Mouse (Mus musculus): ENCODE measurements around the gene Pts. TPM values are rescaled to one million over a fixed set of nuclear protein-coding genes. Genes with fewer than 3 reads are reported as not detected.
A peak's percentile ranks its signal among the peaks of the same experiment; 100 is the strongest.

Gene Pts
- polyA plus RNA-seq (2016; fragmentation: Nextera tagmentation; extraction: Ambion mirVana), result 98.8 and 101 TPM in 2 replicates

DNA sequence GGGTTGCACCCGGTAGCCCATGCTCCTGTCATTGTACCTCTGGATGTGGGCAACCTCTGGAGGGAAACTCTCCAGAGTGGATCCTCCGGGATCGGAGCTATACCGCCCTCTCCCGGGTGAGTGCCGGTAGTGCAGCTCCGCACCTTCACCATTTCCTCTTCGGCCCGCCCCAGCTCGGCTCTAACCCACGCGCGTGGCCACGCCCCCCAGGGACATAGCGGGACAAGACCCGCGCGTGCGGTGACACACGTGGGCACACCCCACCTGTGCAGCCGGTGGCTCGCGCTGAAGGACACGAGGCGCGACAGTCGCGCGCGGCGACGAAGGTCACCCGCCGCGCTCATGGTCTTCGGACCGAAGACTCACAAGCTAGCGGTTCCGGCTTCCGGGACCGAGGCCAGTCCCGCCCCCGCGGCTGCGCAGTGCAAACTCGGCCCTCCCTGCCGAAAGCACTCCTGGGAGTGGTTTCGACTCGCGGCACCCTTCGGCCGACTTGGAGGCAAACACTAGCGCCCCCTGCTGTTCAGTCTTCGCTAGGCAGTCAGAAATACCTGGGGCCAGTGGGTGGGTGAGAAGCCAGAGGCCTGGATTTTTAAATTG lies at the start of gene Pts:
Gene Pts (minus strand): TSS at position 432 of the 600 bp plus-strand sequence.
- WGBS, result under 1% methylated on average over 54 of the region's 54 CpGs
- Histone ChIP-seq H3K27me3 (replicated peaks) (no peaks in the 10 kb centered on the region), H3K27ac (peak within 1 kb of the TSS; percentile 37; the same call in 1 of the 2 replicates), H3K4me1 (peaks cover 10% of the 10 kb centered on the region), H3K4me2 (replicated peaks) (peak within 1 kb of the TSS; percentile 62), H3K9ac (peak within 1 kb of the TSS; percentile 71), H3K36me3 (peaks cover 6% of the 10 kb centered on the region), H3K4me3 (peak within 1 kb of the TSS; percentile 82), H3K9me3 (no peaks in the 10 kb centered on the region)
- ATAC-seq (ENCODE audit: low FRiP score, low read depth), result peak; percentile 98

DNA sequence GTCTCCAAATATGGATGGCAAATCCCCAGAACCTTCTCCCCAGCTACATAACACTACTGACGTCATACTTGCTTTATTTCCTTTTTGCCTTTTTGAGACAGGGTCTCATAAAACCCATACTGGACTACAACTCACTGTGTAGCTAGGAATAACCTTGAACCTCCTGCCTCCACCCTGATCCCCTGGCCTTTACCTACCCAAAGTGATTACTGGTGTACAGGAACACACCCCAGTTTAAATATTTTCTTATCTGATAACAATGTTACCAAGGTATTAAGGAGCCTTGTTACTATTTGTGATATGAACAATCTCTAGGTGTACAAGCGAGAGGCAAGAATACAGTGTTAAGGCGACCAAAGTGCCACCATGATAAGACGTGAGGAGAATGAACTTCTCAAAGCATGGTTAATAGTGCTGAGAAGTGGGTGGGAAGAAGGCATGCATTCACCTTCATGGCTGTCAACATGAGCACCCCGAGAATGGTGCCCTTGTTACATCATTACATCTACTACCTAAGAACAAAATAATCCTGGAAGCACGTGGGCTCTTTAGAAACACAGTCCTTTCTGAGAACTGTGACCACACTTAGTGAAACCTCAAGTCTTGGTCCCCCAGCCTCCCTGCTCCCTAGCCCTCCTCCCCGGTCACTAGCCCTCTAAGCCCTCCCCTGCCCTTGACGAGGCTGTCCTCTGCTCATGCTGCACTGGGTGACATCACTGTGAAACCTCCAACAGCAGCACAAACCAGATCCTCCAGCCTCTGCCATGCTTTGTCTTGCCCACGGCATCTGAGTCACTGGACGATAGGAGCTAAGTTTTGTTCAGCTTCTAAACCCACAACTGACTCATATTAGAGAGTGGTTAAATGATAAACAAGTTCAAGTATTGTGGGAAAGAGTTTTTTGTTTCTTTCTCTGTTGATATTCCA lies 41.3 kb upstream of the Pts start:
- Histone ChIP-seq H3K9ac (no peak overlapping the region), H3K9me3 (no peaks in the 10 kb centered on the region), H3K27ac (no peak overlapping the region), H3K36me3 (no peaks in the 10 kb centered on the region), H3K4me1 (no peaks in the 10 kb centered on the region), H3K27me3 (replicated peaks) (no peaks in the 10 kb centered on the region), H3K4me2 (replicated peaks) (no peak overlapping the region), H3K4me3 (no peak overlapping the region)
- no peak for ATAC-seq (ENCODE audit: low FRiP score, low read depth)
- WGBS, result 83% methylated on average over 10 of the region's 10 CpGs

DNA sequence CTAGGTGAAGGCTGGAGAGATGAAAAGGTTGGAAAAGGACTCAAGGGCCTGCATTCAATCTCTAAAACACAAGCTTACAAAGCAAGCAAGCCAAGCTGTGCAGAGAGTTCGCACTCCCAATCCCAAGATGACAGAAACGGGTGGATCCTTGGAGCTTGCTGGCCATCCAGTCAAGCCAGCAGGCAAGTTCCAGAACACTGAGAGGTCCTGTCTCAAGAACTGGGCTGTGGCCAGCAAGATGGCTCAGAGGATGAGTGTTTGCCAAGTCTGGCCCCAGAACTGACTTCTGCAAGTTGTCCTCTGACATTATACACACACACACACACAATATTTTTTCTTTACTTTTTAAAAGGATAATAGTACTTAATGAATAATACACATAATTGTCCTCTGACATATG lies 39.4 kb upstream of the Pts start:
- no peaks in the 10 kb centered on the region for H3K27me3 ChIP-seq (replicated peaks)
- no peaks in the 10 kb centered on the region for H3K9me3 ChIP-seq
- no peaks in the 10 kb centered on the region for H3K36me3 ChIP-seq
- 91% methylated on average over 2 of the region's 2 CpGs for WGBS
- H3K4me3 ChIP-seq, result no peak overlapping the region
- no peak overlapping the region for H3K9ac ChIP-seq
- H3K4me2 ChIP-seq (replicated peaks), result no peak overlapping the region
- no peaks in the 10 kb centered on the region for H3K4me1 ChIP-seq
- H3K27ac ChIP-seq, result no peak overlapping the region
- ATAC-seq (ENCODE audit: low FRiP score, low read depth), result no peak

DNA sequence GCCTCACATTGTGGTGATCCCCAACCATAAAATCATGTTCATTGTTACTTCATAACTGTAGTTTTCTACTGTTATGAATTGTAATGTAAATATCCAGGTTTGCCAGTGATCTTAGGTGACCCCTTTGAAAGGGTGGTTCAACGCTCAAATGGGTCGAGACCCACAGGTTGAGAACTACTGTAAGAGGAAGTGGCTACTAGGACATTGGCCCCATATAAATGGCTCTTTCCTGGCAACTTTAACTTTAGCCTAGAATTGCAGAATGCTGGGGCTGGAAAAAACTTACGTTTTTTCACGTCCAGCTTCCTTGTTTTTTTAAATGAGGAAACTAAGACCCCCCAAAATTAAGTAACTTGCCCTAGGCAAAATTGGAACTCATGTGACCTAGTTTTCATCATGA lies 38.8 kb upstream of the Pts start:
- Histone ChIP-seq H3K4me3 (no peak overlapping the region), H3K27ac (no peak overlapping the region), H3K9ac (no peak overlapping the region), H3K4me1 (no peaks in the 10 kb centered on the region), H3K4me2 (replicated peaks) (no peak overlapping the region), H3K9me3 (no peaks in the 10 kb centered on the region), H3K27me3 (replicated peaks) (no peaks in the 10 kb centered on the region), H3K36me3 (no peaks in the 10 kb centered on the region)
- 93% methylated on average over 4 of the region's 4 CpGs for WGBS
- no peak for ATAC-seq (ENCODE audit: low FRiP score, low read depth)

DNA sequence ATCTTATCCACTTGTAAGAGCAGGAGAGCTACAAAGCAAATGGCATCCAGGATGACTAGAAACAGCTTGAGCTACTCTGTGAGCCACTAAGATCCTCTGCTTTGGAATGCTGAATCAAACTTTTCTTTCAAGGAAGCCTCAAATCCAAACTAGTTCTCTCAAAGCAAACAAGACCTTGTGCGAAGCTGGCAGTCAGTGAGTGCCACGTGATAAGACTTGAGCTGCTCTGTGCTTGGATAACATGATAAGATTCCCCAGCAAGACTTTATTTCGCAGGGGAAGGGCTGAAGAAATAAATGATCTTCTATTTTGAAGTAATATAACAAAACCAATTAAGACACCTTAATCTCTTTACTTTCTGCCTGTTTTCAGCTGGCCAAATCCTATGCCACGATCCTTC lies 37.4 kb upstream of the Pts start:
- Histone ChIP-seq H3K4me3 (no peak overlapping the region), H3K4me2 (replicated peaks) (no peak overlapping the region)

DNA sequence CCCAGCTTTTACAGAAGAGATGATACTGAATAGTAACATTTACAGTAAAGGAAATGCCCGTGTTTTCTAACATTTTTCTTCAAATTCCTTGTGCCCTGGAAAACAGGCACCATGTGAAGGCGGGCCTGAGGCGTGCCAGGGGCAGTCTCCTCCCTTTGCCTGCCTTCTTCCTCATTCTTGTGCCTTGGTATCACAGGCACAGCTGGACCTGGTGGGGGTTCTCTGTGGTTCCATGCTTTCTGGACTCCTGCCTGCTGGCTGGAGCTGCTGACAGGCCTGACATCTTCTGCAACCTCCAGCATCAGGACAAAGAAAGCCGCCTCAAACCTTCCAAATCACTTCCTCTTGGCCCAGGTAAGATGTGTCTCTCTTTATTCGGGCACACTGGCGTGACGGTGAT lies 36.6 kb upstream of the Pts start:
- no peaks in the 10 kb centered on the region for H3K36me3 ChIP-seq
- ATAC-seq (ENCODE audit: low FRiP score, low read depth), result no peak
- H3K4me2 ChIP-seq (replicated peaks), result no peak overlapping the region
- no peak overlapping the region for H3K9ac ChIP-seq
- H3K27ac ChIP-seq, result no peak overlapping the region
- WGBS, result 81% methylated on average over 7 of the region's 7 CpGs
- no peaks in the 10 kb centered on the region for H3K9me3 ChIP-seq
- H3K4me3 ChIP-seq, result no peak overlapping the region
- H3K27me3 ChIP-seq (replicated peaks), result no peaks in the 10 kb centered on the region
- H3K4me1 ChIP-seq, result no peaks in the 10 kb centered on the region

More for the DNA sequence above, 37.4 kb upstream of the Pts start:
- Histone ChIP-seq H3K27ac (no peak overlapping the region), H3K36me3 (no peaks in the 10 kb centered on the region), H3K9me3 (no peaks in the 10 kb centered on the region), H3K27me3 (replicated peaks) (no peaks in the 10 kb centered on the region), H3K9ac (no peak overlapping the region), H3K4me1 (no peaks in the 10 kb centered on the region)
- WGBS, result 89% methylated on average over 4 of the region's 4 CpGs
- no peak for ATAC-seq (ENCODE audit: low FRiP score, low read depth)

DNA sequence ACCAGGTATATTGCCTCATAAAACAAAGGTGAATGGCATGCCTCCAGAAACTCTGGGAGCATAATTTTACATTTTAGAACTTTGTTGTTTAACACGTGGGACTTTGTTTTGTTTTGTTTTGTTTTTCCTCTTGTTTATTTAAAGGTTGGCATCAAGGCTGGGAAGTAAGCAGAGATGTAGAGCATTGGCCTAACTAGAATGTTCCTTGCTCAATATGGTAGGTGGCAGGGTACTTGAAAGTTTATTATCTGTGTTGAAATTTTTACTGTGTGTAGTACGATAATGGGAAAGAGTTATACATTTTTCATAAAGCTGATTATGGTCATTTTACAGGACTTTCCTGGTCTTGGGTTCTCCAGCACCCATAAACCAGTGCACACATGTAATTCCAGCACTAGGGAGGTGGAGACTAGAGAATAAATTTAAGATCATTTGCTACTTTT lies 33.4 kb upstream of the Pts start:
- Histone ChIP-seq H3K36me3 (no peaks in the 10 kb centered on the region), H3K4me2 (replicated peaks) (no peak overlapping the region), H3K27ac (no peak overlapping the region), H3K9me3 (no peaks in the 10 kb centered on the region), H3K4me1 (no peaks in the 10 kb centered on the region), H3K4me3 (no peak overlapping the region), H3K9ac (no peak overlapping the region), H3K27me3 (replicated peaks) (no peaks in the 10 kb centered on the region)
- 82% methylated on average over 2 of the region's 2 CpGs for WGBS
- ATAC-seq (ENCODE audit: low FRiP score, low read depth), result no peak

DNA sequence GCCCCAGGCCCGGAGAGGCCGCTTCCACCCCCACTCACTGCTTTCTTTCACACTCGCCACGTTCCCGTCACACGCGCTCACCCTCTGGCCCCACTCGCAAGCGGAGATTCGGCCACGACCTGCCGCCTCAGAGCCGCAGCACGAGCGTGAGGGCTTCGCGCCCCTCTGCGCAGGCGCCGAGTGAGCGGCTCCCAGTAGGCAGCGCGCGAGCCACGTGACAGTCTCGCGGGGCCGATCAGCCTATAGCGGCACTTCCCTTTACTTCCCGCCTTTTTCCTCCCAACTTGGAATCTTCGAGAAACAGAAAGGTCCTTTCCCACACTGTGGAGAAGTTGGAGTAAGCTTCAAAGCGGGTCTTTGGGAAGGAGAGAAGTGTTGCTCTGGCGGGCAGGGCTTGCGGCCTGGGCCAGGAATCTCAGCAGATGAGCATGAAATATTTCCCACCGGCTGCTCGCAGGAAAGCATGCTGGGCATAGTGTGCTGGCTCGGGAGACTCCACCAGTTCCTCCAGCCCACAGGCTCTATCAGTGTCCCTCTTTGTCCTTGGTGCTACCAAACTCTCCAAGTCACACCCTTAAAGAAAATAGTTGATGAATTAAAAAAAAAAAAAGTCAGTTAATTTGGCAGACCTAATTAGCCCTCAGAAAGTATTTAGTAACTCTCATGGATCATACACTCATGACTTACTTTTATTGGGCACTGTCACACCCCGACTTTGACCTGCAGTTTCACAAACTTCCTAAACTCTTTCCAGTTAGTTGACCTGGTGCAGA lies 32.8 kb upstream of the Pts start, which contains the start of gene Tex12:
Gene Tex12 (minus strand): TSS at position 181 of the 773 bp plus-strand sequence.
- no peak within 1 kb of the TSS for H3K4me2 ChIP-seq (replicated peaks)
- no peak for ATAC-seq (ENCODE audit: low FRiP score, low read depth)
- H3K27ac ChIP-seq, result no peak within 1 kb of the TSS
- 88% methylated on average over 38 of the region's 38 CpGs for WGBS
- no peaks in the 10 kb centered on the region for H3K9me3 ChIP-seq
- no peaks in the 10 kb centered on the region for H3K36me3 ChIP-seq
- no peak within 1 kb of the TSS for H3K4me3 ChIP-seq
- no peaks in the 10 kb centered on the region for H3K4me1 ChIP-seq
- H3K9ac ChIP-seq, result no peak within 1 kb of the TSS
- no peaks in the 10 kb centered on the region for H3K27me3 ChIP-seq (replicated peaks)

DNA sequence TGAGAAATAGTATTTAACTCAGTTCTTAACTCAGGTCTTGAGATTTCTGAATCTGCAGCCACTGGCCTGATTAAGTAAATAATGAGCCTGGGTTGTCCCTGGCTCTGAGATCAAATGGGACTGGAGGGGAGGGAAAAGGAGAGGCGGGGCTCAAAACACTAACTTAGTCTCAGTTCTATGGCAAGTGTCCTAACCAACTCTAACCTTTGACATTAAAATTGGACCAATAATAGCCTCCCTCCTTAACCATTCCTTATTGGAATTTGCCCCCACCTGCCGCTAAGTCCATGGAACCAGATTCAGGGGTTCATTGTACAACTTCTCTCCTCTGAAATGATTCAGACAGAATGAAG lies 26.5 kb upstream of the Pts start, which contains the start of gene Bco2:
Gene Bco2 (minus strand): TSS at position 88 of the 353 bp plus-strand sequence.
- Histone ChIP-seq H3K4me3 (peak within 1 kb of the TSS; percentile 5; the same call in 1 of the 2 replicates), H3K27ac (peak within 1 kb of the TSS; percentile 38), H3K9ac (0 out of 2 replicates have a peak within 1 kb of the TSS, but pooled peaks have one; percentile 33), H3K9me3 (no peaks in the 10 kb centered on the region), H3K27me3 (replicated peaks) (no peaks in the 10 kb centered on the region), H3K4me1 (peaks cover 3% of the 10 kb centered on the region; the same call in 1 of the 2 replicates), H3K4me2 (replicated peaks) (peak within 1 kb of the TSS; percentile 53), H3K36me3 (no peaks in the 10 kb centered on the region)
- 13% methylated on average over 2 of the region's 2 CpGs for WGBS
- ATAC-seq (ENCODE audit: low FRiP score, low read depth), result peak; percentile 44; the same call in 1 of the 2 replicates

DNA sequence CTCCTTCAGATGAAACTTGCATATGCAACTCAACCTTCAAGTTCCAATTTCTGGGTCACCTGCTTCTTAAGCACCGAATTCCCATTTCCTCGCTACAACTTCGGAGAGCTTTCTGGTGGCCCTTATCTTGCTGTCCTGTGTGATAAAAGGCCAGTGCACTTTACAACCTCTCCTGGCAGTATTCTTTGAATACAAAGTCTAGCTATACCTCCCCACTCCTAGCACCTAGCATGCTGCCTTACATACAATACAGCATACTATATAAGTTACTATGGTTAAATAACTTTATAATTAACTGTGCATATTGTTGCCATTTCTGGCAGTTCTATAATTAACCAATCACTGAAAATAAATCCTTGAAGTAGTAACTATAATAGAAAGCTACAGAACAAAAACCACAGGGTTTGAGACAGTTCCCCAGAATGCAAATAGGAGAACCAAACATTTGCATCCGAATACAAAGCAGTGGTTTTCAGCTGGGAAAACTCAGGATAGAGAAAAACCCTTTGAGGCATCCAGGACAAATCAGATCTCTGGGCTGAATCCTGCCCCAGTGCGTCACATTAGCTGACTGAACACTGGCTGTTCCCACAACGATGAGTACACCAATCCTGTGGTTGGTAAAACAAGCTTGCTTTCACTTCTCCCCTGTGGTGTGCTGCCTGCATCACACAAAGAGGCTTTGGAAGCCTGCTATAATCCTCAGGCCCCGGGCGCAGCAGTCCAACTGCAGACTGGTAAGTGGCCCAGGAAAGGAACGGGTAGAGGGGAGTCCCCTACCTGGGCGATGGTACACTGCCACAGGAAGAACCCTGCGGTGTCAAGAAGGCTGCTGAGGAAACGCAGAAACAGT lies 25.9 kb upstream of the Pts start, which contains the start of gene Il18:
Gene Il18 (plus strand): TSS at position 587 of the 853 bp plus-strand sequence.
- H3K27ac ChIP-seq, result peak within 1 kb of the TSS; percentile 38
- H3K4me2 ChIP-seq (replicated peaks), result peak within 1 kb of the TSS; percentile 53
- 0 out of 2 replicates have a peak within 1 kb of the TSS, but pooled peaks have one; percentile 33 for H3K9ac ChIP-seq
- ATAC-seq (ENCODE audit: low FRiP score, low read depth), result peak; percentile 85
- WGBS, result 21% methylated on average over 12 of the region's 12 CpGs
- H3K27me3 ChIP-seq (replicated peaks), result no peaks in the 10 kb centered on the region
- H3K4me1 ChIP-seq, result peaks cover 3% of the 10 kb centered on the region; the same call in 1 of the 2 replicates
- H3K36me3 ChIP-seq, result no peaks in the 10 kb centered on the region
- no peaks in the 10 kb centered on the region for H3K9me3 ChIP-seq
- H3K4me3 ChIP-seq, result peak within 1 kb of the TSS; percentile 5; the same call in 1 of the 2 replicates

DNA sequence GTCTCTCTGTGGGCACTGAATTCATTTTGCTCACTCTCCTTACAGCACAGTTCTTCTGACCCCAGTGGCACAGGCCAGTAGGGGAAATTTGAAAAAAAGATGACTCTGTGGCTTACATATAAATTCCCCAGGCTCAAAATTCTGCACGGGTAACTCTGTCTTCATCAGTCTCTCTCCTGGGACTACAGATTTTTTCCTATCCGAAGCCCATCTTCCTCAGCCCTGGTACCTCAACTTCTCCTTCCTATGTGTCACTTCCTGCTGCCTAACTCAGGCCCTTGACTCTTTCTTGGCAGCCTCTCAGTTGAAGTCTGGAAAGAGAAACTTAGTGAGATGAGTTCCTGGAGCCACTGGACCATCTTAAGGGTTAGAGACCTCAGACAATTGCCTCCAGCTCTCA lies 25.0 kb upstream of the Pts start:
- no peaks in the 10 kb centered on the region for H3K9me3 ChIP-seq
- H3K27me3 ChIP-seq (replicated peaks), result no peaks in the 10 kb centered on the region
- no peak overlapping the region for H3K4me3 ChIP-seq
- H3K9ac ChIP-seq, result no peak overlapping the region
- H3K4me1 ChIP-seq, result peaks cover 3% of the 10 kb centered on the region; the same call in 1 of the 2 replicates
- no peak overlapping the region for H3K4me2 ChIP-seq (replicated peaks)
- H3K36me3 ChIP-seq, result no peaks in the 10 kb centered on the region
- no peak overlapping the region for H3K27ac ChIP-seq
- WGBS, result 85% methylated on average over 2 of the region's 2 CpGs
- ATAC-seq (ENCODE audit: low FRiP score, low read depth), result no peak

Data from neural tube, embryonic 12.5 days (tissue).